Mouse (Mus musculus) T-helper 17 cell (primary cell): Measurements from ENCODE around the gene Gli3.

Experiments
- in situ Hi-C, 2 experiments: fragments of 300-600 bp; cut with MboI, MseI; formaldehyde crosslinking; loops; 1 replicate in 1 of 2; 2 replicates in 1 of 2; pipeline ENCODE4 v1.15.1; 2025; ENCODE audit warnings: high pct_unique_total_duplicates in 2 of 2

Gene Gli3

DNA sequence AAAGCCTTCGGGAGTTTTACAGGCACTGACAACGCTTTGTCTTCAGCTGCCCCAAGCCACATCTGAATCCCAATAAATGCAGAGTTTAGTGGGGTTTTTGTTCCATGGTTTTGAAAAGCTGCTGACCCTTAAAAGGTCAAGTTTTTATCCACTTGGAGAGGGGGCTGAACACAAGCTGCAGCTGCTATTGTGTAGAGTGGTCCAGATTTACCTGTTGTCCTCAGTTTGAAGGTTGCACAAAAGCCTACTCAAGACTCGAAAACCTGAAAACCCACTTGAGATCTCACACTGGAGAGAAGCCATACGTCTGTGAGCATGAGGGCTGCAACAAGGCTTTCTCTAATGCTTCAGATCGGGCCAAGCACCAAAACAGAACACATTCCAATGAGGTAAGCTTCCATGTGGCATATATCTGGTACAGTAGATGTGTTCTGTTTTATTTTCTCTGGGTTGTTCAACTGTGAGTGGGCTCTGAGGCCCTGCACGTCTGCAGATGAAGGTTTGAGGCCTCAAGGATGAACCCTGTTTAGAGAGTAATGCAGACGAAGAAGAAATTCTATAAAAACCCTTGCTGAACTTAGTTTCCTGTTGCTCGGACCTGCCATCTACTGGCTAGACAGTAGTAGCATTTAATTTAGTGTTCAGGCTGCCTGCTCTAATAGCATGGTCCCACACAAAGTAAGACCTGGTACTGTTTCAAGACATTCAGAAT is 251.8 kb downstream of the Gli3 start:
- in situ Hi-C loops, result no loop called here

DNA sequence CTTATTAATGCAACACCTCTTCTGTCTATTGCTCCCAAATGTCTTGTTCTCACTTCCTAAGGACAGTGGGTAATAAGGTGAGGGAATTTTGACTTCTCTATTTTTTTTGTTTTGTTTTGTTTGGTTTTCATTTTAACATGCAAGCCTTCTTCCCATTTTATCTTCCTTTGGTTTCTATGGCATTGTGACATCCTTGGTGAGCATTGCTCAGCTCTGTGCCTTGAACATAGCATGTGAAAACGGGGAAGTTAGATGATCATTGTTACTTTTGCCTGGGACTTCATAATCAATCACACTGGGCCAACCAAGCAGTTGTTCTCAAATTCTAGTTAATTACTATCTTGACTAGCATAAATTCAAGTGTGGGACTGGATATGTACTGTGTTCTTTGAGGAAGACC is 258.4 kb downstream of the Gli3 start:
- in situ Hi-C loops, result no loop called here

DNA sequence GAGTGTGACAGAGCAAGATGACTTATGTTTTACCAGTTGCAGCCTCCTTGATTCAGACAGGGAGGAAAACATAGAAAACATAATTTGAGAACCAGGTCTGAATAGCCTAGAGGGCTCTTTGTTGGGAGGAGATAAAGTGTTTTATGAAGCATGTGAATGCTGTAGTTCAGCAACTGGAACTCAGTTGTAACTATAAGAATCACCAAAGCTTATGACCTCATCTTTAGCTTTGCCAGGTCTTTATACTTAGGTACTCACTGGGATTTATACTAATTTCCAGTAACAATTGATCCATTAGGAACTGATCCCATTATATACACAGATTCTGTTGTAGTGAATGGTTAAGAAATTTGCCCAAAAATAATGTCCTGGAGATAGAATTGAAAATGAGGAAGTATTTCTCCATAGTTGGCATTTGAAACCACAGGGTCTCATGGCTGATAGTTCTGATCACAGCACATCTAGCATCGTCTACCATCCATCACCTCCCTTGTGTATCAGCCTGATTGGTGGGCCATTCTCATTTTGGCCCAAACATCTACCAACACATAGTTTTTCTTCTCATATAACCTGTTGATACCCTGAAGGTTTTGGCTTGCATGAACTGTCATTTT is 259.8 kb downstream of the Gli3 start:
- in situ Hi-C loops, result no loop called here

DNA sequence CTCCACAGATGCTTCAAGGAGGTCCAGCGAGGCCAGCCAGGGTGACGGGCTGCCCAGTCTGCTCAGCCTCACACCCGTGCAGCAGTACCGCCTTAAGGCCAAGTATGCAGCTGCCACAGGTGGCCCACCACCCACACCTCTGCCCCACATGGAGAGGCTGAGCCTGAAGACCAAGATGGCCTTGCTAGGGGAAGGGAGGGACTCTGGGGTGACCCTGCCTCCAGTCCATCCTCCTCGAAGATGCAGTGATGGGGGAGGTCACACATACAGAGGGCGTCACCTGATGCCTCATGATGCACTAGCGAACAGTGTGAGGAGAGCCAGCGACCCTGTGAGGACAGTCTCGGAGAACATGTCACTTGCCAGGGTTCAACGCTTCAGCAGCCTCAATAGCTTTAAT is 261.7 kb downstream of the Gli3 start:
- in situ Hi-C loops, result no loop called here

DNA sequence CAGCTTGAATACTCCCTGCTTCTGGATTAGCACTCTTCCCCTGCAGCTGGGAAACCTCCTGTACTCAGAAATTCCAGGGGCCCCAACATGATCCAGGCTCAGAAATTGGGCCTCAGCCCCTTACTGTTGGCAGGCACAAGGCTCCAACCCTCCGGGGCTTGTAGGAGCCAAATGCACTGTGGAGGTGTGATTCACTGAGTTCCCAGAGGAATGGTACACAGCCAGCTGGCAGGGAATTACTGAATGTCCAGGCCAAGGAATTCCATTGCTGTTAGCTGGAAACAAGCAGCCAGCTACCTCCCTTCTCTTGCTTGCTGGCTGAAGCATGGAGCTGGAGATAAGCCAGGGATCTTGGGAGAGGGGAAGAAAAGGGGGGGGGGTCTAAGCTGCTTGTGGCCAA is 278.7 kb downstream of the Gli3 start:
- in situ Hi-C loops, result loop anchor here in 1 of 2 experiments (10.0 kb wide), 1 partner anchor 603 kb away; no protein-coding TSS in a partner anchor

DNA sequence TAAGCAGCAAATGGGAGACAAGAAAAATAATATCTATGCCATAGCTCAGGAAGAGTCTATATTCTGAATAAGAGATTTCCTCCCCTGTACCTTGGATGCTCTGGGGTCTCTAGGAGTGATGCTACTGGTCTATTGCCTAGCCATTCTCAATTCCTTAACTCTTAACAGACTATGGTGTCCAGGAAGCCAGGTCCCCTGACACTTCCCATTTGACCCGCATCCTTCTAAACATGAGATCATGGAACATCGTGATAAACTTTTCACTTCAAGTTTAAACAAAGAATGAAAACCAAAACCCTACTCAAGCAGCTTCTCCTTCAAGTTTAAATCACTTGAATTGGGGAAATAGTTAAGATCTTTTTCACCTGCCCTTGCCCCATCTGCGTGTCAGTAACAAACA is 279.3 kb downstream of the Gli3 start:
- in situ Hi-C loops, result loop anchor here in 1 of 2 experiments (10.0 kb wide), 1 partner anchor 602 kb away; no protein-coding TSS in a partner anchor

DNA sequence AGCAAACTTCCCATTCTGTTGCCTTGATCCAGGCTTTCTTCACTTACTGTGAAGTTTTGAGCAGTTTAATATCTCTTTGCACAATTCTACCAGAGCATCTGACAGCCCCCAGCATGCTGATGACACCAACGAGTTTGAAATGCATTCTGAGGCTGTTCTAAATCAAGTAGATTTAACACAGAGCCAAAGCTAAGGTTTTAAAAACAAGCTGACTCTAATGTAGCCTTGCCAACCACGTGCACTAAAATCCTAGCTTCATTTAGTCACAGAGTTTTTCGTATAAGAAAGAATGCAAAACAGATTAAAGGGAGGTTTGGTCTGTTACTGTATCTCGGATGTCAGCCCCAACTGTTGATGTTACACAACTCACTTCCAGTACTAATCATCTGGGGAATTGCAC is 279.7 kb downstream of the Gli3 start:
- in situ Hi-C loops, result loop anchor here in 1 of 2 experiments (10.0 kb wide), 1 partner anchor 602 kb away; no protein-coding TSS in a partner anchor

DNA sequence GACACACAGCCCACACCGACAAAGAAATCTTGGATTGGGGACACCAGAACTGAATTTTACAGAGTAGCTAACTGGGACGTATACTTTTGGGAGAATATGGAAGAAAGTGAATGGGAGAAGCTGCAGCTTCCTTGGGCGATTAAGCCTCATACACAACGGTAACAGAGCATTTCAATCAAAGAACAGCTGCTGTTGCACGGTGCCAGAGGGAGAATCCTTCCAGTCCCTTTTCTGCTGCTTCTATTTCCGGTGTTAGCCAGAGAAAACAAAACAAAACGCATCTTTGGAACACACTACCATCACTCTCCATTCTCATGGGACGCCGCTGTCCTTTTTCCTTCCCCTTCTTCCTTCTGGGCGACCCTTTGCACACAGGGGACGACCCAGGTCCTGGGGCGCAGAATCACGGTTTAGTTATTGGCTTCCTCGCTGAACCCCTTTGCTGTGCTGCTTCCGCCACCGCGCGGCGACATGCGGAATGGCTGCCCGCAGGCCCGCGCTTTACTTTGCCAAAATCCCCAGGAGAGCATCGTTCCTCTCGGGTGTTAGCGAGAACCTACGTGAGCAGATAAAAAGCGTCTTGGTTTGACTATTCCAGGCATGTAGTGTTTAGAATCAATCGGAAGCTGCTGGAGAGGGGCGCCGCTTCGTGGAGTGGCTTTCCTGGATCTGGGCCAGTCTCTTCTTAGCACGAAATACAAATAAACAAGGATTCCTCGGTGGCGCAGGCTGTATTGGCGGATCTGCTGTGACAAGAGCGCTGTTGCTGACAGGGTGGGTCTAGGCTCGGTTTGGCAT is 296.0 kb downstream of the Gli3 start:
- in situ Hi-C loops, result loop anchor here (10.0 to 25.0 kb wide), 2 partner anchors 1454 to 1847 kb away; no protein-coding TSS in a partner anchor

DNA sequence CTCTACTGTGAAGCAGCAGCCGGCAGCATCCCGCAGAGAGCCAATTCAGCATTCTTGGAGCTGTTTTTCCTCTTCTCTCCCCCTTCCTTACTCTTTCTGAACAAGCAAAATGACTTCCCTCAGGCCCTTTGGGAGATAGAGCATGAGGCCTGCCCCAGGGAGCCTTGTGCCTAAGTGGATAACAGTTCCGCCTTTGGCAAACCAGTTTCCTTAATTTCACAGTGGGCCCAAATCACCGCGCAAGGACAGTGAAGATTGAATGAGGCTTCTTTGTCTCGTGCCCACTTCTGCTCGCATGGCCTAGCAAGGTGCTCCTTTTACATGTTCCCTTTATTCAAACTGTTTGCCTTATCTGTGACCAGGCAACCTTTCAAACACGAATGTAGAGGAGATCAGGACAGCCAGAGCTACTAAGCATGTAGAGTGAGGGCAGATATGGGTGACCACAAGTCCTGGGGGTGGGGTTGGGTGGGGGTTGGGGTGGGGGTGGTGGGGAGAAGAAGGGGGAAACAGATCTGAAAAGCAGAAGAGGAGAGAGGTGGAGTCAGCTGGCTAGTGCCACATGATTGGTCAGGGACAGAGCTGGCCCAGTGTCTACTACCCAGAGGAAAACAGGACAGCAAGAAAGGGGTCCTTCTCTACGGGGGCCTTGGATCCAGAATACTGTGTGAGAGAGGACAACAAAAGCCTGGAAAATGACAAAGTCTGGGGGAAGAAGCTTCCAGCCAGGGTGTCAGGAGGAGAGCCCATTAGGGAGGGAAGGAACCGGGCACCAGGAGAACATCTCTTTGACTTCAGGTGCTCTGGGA is 296.8 kb downstream of the Gli3 start:
- in situ Hi-C loops, result loop anchor here (10.0 to 25.0 kb wide), 2 partner anchors 1455 to 1848 kb away; no protein-coding TSS in a partner anchor

DNA sequence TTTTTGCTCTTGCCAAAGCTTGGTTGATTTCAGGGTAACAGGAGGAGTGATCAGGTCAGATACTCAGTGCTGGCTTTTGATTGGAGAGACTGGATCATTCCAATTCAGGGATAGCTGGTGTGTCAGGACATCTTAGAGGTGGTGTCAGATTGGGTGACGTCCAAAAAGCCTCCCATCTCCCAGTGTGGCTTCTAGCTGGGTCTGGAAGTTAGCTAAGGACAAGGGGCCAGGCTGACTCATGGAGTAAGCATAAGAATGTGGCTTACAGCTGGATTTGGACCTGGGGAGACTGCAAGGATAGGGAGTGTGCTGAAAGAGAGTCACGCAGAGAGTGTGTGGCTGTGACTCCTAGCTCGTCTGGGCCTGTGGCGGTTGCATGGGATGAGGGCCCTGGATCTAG is 299.3 kb downstream of the Gli3 start:
- in situ Hi-C loops, result loop anchor here in 1 of 2 experiments (25.0 kb wide), 1 partner anchor 1850 kb away; no protein-coding TSS in a partner anchor

DNA sequence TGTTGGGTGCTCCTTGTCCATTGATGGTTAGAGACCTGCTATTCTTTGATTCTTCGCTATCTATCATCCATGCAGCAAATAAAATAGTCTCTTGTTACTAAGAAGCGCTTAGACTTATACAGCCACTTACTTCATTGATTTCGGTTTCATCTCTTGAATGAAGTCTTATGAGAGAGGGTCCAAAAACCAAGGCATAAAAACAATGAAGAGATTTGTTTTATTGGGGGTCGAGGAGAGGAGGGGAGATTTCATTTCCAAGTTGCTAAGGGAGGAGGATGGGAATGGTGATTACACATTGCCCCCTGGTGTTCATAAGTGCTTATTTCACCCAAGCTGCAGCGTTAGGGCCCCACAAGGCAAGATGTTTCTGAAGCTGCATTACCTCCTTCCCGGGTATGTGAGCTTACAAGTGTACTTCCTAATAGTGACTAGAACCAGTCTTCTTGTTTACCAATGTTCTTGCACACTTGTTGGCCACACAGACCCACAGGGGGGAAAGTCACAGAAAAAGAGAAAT is 299.9 kb downstream of the Gli3 start:
- in situ Hi-C loops, result loop anchor here in 1 of 2 experiments (25.0 kb wide), 1 partner anchor 1851 kb away; no protein-coding TSS in a partner anchor

DNA sequence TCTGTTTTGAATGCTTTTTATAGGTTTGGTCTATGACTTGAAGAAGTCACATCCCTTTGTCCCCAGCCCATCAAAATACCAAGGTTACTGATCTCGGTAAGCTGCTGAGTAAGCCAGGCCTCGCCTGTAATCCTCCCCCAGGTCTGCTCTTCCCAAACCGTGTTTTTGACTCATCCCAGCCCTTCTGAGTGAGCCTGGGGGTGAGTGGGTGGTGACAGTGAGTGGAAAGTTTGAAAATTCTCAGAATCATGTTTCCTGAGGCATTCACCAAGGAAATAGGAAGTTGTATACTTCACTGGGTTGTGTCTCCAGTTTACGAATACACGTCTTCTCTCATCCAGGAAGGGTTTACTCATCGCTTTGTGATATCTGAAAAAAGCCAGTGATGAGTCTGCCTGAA is 314.6 kb downstream of the Gli3 start:
- in situ Hi-C loops, result loop anchor here in 1 of 2 experiments (10.0 kb wide), 1 partner anchor 877 kb away; no protein-coding TSS in a partner anchor
